Mouse (Mus musculus): Measurements from ENCODE around the gene Pgm2.

Gene Pgm2

DNA sequence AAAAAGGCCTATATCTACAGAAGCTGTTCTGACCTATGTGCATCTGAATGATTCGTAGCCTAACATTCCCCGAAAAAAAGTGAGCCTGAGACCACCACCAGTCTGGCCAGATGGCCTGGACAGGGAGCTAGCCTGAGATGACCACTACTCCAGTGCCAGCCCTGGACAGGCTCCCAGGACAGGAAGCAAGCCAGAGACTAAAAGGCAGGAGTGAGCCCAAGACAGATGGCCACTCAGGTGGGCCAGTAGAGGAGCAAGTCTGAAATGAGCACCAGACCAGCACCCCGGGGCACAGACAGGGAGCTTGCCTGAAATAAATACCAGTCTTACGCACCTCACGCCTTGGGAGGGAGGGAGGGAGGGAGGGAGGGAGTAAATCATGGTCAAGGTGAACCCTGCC lies 51.6 kb downstream of the Pgm2 start:
- no peak for DNase-seq (ENCODE audit: low spot score in 2 of 2)

DNA sequence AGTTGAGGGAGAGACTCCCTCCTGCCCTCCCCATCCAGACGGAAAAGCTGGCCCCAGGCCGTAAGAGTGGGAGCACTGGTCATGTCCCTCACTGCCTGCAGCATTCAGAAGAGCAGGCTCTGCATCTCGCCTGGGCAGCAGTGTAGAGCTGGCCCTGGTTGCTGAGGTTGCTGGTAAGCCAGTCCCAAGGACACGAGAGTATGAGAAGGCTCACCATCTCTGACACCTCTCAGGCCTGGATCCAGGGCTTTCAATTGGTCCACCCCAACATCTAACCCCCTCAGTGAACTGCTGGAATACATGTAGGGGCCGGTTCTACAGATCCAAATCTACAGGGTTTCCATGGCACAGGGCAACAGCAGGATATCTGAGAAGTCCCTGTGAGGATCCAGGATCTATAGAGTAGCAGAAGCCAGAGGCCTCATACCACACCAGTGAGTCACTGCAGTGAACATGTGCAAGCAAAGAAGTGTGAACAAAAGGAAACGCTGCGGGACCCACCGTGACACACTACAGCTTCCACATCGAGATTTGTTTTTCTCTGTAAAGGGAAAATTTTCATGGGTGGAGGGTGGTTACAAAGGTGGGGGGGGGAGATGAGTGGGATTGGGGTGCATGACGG lies 53.7 kb downstream of the Pgm2 start:
- DNase-seq (ENCODE audit: low spot score in 2 of 2), result no peak

DNA sequence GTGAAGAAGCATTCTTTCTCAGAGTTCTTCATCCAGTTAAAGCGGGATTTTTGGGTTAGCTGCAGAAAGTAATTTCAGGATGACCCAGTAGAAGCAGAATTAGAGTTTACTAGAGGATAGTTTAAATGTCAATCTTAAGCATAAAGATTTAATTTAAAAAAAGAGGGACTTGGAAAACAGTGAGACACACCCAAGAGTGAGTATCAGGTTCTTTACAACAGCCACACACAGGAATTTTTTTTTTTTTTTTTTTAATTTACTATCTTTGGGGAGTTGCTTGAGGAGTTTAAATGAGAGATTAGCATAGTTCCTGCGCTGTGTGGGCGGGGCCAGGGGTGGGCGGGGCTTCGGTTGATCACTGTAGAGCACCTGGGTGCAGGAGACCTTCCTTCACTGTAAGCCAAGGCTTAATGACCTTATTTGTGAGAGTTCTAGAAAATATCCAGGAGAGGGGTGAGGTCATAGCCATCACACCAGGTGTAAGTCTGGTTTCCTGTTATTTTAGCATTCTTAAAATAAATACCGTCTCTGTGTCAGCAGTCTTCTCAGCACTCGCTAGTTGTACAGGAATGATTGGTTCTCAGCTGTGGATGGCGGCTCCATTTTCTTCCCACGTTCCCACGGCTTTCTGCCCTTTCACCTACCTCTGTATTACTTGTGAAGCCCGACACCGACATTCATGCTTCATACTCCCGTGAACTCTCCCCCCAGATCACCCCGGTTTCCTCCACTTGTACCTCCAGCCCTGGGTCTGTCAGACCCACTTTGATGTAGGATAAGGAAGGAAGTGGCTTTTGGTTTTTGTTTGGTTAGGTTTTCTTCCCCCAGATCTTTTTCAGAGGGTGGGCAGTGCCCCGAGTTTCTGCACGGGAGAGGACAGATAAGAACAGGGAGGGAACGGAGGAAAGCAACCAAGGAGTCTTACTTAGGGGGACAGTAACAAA lies 56.7 kb downstream of the Pgm2 start:
- no peak for DNase-seq (ENCODE audit: low spot score in 2 of 2)

DNA sequence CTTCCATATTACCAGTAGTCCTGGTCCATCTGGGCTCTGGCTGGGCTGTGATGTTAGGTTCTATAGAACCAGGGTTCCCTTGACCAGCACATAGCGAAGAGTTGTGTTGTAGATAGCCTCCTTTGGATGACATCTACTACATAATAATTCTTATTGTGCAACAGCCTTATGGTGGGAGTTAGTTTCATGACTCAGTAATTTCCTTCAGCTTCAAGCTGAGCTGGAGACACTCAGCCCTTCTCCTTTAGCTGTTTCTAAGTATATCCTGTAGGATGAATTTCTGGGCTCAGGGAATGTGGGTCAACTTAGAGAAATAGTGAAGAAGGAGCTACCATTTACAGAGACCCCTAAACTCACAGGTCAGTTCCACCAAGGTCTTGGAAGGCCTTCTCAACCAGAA lies 60.6 kb downstream of the Pgm2 start:
- peak; percentile 7 to 15 for DNase-seq (ENCODE audit: low spot score in 2 of 2)

DNA sequence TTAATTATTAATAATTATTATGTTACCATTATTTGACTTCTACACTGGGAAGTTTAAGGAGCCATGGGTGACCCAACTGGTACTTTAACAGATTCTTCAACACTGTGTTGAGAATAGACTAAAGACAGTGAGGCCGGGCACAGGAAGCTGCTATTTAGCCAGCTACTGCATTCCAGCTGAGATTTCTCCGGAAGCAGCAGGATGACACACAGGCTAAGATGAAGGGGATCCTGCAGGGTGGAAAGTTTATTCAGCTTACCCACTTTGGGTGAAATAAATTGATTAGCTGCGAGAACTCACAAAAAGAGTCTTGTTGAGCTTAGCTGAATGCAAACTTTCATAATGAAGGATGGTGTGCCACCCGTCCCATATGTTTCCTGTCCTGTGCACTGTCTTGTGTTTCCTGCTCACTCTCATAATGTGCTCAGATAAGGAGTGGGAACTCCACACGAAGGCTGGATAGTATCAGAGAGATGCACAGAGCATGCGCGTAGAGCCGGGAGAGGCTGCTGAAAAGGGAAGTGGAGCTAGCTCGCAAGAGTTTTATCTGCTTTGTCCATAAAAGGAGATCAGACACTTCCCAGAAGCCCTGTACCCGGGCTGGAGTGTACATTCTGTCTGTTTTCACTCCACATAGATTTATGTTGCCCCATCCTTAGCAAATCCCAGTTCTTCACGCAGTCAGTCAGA lies 63.3 kb downstream of the Pgm2 start, which contains the start of gene Tbc1d1:
Gene Tbc1d1 (plus strand): TSS at position 445 of the 690 bp plus-strand sequence.
- DNase-seq (ENCODE audit: low spot score in 2 of 2), result peak in 1 of 2 experiments; percentile 18

DNA sequence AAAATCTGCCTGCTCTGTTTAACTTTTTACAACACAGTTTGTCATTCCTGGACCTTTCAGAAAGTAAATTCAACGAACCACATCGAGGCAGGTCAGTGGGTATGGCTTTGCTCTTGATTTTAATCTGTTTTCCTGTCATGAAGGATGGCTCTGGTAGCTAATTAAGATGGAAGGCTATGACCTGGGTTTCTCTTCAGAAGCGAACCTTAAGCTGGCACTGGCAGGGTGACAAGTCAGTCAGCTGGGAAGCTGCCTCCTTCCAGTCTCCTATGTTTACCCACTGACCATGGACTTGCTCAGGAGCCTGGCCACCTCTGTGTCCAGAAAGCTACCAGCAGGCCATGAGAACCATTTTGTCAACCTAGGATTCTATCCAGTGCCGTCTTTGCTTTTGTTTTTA lies 63.8 kb downstream of the Pgm2 start:
- DNase-seq (ENCODE audit: low spot score in 2 of 2), result no peak

DNA sequence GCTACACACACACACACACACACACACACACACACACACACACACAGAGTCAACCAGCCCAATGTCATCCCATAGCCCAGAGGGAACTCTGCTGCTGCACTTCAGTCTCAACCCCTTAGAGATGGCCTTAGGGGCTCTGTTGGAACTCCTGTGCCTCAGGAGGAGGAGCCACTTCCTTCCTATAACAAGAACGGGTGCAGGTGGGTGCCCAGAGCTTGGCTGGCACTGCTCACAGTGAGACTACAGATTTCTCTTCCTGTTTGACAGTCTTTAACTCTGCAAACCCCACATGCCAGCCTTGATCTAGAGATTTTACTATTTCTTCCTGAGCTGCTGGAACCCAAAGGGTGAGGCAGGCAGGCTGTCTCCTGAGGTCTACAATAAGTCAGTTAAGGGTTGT lies 65.2 kb downstream of the Pgm2 start:
- no peak for DNase-seq (ENCODE audit: low spot score in 2 of 2)

DNA sequence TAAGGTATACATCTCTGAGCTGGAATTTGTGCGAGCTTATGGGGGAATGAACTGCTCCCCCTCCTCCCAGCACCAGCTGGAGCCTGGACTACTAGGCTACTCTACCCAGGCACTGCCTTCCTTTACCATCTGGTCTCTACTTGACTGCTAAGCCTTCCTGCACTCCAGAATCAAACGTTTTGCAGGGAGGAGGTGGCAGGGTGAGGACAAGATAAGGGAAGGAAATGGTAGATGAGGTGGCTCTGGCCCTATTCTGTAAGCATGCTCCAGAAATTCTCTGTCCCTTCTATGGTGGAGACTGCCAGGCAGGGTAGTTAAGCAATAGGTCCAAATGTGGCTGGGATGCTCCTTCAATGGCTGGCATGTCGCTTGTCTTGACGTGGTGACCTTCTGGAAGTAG lies 65.8 kb downstream of the Pgm2 start:
- no peak for DNase-seq (ENCODE audit: low spot score in 2 of 2)

DNA sequence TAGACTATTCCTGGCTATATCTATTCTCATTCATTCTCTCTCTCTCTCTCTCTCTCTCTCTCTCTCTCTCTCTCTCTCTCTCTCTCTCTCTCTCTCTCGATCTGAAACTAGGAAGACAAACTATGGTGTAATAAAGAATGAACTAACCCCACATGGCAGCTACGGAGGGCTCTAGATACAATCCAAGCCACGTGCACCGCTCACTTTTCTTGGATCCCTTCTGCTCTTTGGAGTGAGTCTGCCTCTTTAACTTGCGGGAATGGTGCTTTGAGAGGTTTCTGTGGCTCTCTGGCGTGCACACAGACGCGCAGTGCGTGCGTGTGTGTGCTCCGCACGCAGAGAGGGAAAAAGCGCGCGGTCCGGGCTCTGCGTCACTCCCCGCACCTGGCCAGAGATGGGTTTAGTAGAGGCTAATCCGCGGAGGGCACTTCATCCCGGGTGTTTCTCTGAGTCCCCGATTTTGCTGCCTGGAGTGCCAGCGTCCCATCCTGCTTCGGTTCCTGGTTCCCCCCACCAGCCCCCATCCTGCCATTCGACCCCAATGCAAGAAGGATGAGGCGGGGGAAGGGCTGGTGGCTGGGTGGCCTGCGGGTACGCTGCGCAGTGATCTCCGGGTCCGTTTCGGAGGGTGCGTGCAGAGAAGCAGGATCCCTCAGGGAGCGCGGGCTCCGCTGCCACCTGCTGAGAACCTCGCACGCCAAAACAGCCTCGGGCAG lies 66.5 kb downstream of the Pgm2 start:
- DNase-seq (ENCODE audit: low spot score in 2 of 2), result peak; percentile 62 to 64

DNA sequence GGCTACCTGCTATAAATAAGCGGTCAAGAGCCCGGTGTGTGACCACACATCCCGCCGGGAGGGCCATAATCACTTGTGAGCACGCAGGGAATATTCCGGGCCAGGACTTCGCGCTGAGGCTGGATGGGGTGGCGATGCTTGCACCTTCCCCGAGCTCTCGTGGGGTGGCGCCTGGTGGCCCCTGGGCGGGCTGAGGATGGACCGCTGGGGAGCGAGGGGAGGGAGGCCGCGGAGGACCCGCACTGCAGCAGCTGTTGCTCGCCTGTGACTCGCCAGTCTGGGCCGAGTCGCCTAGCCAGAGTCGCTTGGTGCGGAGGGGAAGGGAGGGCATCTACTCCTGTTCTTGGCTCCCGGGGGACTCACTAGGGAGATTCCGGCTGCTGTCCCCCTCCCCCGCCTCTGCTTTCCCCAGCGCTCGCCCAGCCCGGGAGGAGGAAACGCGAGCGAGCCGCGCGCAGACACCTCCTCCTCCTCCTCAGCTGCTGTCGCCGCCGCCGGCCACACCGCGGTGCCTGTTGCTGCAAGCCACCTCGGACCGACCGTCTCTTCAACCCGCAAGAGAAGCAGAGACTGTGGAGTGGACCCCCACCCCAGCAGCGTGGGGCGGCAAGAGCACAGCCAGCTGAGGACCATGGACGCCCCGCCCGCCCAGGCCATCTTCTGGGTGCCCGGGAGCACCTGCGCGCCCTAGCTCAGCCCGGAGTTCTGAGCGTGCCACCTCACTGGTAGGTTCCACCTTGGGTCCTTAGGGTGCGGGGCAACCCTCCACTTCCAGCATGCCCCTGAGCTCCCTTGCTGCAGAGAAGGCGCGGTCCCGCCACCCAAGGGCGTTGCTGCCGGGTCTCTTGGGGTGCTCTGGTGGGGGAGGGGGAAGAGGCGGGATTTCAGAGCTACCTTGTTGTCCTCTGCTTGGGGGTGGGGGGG lies 67.3 kb downstream of the Pgm2 start:
- peak; percentile 77 to 78 for DNase-seq (ENCODE audit: low spot score in 2 of 2)

DNA sequence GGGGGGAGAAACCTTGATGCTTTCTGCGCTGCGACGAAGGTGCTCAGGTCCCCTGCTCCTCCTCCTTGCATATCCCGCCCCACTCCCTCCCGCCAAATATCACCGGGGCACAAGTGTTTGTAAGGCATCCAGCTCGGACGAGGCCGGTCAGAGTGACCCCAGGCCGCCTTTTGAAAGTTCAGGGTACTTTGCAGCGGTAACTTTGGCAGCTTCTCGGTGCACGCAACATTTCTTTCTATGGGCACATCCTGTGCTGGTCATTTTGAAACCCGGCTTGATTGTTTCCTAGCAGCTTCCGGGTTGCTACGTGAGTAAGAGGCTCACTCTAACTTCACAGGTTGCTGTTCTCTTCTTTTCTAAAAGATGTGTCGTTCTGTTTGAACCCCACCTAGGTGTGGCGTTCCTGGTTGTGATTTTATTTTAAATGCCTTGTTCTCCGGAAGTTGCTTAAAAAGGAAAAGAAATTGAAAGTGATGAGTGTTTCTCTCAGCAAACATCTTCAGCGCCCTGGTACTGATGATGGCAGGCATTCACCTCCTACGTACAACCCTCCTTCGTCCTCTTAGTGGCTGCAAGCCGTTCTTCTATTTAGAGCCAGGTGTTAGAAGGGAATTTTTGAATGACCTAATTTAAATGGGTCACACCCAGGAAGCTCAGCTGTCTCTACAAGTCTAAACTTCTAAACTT lies 68.1 kb downstream of the Pgm2 start:
- peak; percentile 21 to 28 for DNase-seq (ENCODE audit: low spot score in 2 of 2)

DNA sequence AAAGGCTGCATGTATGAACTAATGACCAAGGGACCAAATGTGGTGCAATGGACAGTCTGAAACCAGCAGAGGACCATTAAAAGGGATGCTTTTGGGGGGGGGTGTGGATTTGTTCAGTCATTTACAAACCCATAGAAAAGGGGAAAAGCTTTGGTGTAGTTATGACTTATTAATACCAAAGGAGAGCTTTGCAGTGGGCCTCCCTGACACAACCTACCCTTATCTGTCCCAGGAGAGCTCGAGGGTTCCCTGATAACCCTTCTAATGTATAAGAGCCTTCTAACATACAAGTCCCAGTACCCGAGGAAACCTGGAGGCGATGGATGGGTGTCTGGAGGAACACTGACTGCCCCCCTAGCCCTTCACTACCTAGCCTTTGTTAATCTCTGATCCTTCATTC lies 69.2 kb downstream of the Pgm2 start:
- no peak for DNase-seq (ENCODE audit: low spot score in 2 of 2)

DNA sequence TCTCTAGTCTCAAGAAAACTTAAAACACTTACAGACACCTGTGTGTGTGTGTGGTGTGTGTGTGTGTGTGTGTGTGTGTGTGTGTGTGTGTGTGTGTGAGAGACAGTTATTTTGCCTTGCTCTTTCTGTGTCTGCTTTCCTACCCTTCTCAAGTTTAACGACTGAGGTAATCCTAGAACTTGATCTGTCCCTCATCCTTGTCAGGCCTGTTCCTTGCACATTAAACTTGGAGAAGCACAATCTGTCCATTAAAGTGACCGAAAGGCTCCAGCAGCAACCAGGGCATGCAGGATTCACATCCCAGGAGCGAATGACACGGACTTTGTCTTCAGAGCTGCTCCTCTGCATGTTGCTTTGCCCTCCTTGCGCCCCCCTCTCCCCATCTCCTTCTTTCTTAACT lies 69.8 kb downstream of the Pgm2 start:
- no peak for DNase-seq (ENCODE audit: low spot score in 2 of 2)

DNA sequence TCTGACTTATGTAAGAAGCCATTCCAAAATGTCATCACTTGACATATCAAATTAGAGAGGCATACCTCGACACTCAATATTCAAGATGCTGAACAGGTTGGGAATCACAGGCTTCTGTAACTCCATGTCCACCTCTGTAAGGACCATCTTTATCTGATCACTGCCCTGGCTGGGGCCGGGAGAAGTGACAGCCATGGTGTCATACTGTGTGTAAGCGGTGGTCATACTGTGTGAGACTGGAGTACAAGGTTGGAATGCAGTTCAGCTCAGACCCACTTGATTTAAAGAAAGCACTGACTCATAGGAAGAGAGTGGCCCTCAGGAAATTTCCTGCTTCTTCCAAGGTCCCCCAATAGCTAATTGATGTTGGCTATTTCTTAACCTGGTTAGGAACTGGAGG lies 71.7 kb downstream of the Pgm2 start:
- no peak for DNase-seq (ENCODE audit: low spot score in 2 of 2)

DNA sequence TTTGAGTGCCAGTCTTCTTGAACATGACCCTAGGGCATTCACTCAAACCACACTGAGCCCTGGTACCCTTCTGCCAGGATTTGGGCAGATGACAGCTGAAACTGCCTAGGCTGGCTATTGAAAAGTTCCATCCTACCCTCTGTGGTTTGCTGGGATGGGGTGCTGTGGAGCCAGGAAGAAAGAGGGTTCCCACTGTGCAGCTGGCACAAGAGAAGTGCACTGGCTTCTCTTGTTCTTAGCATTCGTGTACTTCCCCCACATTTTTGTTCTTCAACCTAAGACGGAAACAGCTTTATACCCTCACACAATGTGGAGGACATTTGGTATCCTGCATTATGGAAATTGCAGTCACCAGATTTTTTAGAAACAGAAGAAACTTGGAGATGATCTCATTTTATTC lies 73.1 kb downstream of the Pgm2 start:
- DNase-seq (ENCODE audit: low spot score in 2 of 2), result no peak

DNA sequence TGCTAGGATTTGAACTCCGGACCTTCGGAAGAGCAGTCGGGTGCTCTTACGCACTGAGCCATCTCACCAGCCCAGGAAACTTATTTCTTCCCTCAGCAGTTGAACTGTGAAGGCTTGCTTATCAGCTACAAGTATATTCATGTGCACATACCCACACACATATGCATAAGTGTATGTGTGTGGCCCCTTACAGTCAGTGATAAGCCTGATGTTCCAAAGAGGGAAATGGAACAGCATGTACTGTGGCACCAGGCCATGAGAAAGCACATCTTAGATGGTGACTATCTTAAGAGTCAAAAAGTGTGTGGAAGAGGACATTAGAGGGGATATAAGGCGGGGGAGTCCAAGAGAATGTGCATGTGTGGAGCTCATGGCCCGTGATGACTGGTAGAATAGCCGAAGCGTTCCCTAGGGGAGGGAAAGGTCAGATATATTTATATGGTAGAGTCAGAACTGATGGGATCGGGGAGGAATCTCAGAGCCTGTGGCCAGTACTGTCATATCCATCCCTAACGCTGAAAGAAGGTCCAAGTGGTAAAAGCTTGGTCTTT lies 76.3 kb downstream of the Pgm2 start:
- no peak for DNase-seq (ENCODE audit: low spot score in 2 of 2)

DNA sequence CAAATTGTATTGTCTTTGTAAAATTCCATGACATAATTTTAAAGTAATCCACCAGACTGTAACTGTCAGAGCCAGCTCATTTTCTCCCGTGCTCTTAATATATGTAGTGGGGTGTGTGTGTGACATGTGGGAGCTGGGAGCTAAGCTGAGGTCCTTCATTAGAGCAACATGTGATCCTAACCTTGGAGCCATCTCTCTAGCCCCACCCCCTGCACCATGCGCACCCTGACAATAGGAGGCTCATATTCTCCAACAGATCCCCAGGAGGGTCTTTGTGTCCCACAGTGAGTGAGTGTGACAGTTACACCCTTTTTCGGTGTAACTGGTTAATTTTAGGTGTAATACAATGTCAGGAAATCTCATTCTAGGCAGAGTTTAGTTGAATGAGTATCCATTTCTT lies 80.1 kb downstream of the Pgm2 start:
- no peak for DNase-seq (ENCODE audit: low spot score in 2 of 2)

DNA sequence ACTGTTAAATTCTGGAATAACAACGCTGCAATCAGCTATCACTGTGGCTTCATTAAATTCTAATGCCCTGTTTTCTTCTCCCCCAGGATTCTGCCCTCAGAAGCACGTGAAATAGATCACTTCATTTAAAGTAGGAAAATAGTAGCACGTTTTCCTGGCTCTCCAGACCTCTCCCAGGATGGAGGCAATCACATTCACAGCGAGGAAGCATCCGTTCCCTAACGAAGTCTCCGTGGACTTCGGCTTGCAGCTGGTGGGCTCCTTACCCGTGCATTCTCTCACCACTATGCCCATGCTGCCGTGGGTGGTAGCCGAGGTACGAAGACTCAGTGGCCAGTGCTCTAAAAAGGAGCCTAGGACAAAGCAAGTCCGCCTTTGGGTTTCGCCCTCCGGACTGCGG lies 80.6 kb downstream of the Pgm2 start:
- no peak for DNase-seq (ENCODE audit: low spot score in 2 of 2)

DNA sequence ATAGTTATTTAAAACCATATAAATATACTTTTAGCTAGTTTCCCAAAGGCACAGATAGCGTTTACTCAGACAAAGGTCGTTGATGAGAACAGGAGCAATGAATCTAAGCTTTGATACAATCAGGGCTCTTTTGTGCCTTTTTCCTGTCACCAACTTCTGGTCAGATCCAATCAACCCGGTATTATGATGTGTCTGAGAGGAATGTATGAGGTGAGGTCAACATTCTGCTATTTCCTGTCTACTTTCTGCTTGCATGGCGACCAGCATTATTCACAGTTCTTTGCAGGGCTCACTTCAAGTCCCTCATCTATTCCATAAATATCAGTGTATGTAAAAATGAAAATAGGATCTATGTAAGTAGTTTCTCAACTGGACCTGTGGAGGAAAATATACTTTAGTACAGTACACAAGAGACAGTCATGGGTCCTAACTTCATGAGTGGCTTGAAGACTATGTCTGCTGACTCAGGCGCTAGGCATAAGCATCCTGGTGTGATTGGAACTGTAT lies 81.7 kb downstream of the Pgm2 start:
- no peak for DNase-seq (ENCODE audit: low spot score in 2 of 2)
